In the genomic region with DNA sequence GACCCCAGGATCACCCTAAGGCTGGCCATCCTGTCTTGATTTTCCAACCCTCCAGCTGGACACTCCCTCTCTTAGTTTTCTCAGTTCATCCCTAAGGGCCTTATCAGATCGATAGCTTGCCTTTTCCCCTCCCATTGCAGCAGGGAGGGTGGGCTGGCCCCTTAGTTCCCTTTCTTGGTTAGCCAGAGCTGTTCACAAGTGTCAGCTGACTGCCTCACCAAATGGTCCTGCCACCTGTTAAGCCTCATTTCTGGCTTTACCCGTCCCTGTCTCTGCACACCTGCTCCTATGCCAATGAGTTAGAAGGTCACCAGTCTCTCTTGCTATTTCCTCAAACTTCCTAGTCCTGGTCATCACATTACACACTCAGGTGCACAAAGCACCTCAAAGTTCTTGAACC, we compare ENCODE assay signal across 16 mouse cellular contexts. TPM values are rescaled to one million over a fixed set of nuclear protein-coding genes. Genes with fewer than 3 reads are reported as not detected.
DNase-seq lines count a peak whose midpoint lies in the region; ATAC-seq and TF ChIP-seq lines count a peak whose summit lies in the region.
"Had no signal": no experiment of that assay in that cellular context is flagged by ENCODE, and none has a peak within 500 bp of the region (broad histone marks: within the 10 kb centered on the region; RNA-seq: fewer than 3 reads in every experiment).

No protein-coding gene starts in this region.

- no peak overlapping the region for H3K27ac ChIP-seq in liver, embryonic 16.5 days (ENCODE audit: low read length)
- H3K27ac ChIP-seq in liver, embryonic 11.5 days (ENCODE audit: low read depth, low read length): no peak overlapping the region
- H3K27ac ChIP-seq in forebrain, embryonic 10.5 days: peak overlapping the region; percentile 36; the same call in 1 of the 2 replicates
- peak overlapping the region; percentile 93 for H3K27ac ChIP-seq in hindbrain, embryonic 14.5 days
- no peak overlapping the region for H3K27ac ChIP-seq in neural tube, embryonic 12.5 days
- H3K27ac ChIP-seq in thymus, adult 2 months (ENCODE audit: control insufficient read depth, insufficient read depth, low read length): no peak overlapping the region
- H3K27ac ChIP-seq: limb, embryonic 13.5 days; lung, embryonic 15.5 days had no signal

- no peak for TF ChIP-seq POLR2A in thymus, adult 2 months (IDR thresholded peaks at IDR 0.05; ENCODE audit: control insufficient read depth, extremely low read depth, insufficient read depth, low read length, poor library complexity)
- no peak for TF ChIP-seq POLR2A in lung, adult 2 months (IDR thresholded peaks at IDR 0.05; ENCODE audit: borderline replicate concordance, extremely low read depth, low read depth, low read length)

- no peak for TF ChIP-seq CTCF in thymus, adult 2 months (IDR thresholded peaks at IDR 0.05; ENCODE audit: borderline replicate concordance, control insufficient read depth, extremely low read depth, insufficient read depth, low read length, poor library complexity)
- TF ChIP-seq CTCF in lung, adult 2 months (IDR thresholded peaks at IDR 0.05; ENCODE audit: insufficient read depth, low read length): no peak

- peaks cover 3% of the 10 kb centered on the region; the same call in 1 of the 2 replicates for H3K9me3 ChIP-seq in liver, embryonic 16.5 days (replicated peaks; ENCODE audit: control insufficient read depth, low read length)
- H3K9me3 ChIP-seq in liver, embryonic 11.5 days (ENCODE audit: control insufficient read depth, low read length): peaks cover 15% of the 10 kb centered on the region
- peaks cover 50% of the 10 kb centered on the region for H3K9me3 ChIP-seq in forebrain, embryonic 10.5 days
- peaks cover 42% of the 10 kb centered on the region for H3K9me3 ChIP-seq in hindbrain, embryonic 14.5 days (ENCODE audit: control insufficient read depth, low read length)
- H3K9me3 ChIP-seq in neural tube, embryonic 12.5 days: peaks cover 37% of the 10 kb centered on the region

- WGBS in liver, embryonic 16.5 days (ENCODE audit: insufficient replicate concordance): 26% methylated on average over 2 of the region's 2 CpGs
- WGBS in liver, embryonic 11.5 days: 38% methylated on average over 2 of the region's 2 CpGs
- WGBS in forebrain, embryonic 10.5 days: 55% methylated on average over 2 of the region's 2 CpGs
- WGBS in hindbrain, embryonic 14.5 days: 48% methylated on average over 2 of the region's 2 CpGs
- 41% methylated on average over 2 of the region's 2 CpGs for WGBS in neural tube, embryonic 12.5 days
- WGBS in thymus, adult 2 months: 13% methylated on average over 2 of the region's 2 CpGs
- 51% methylated on average over 2 of the region's 2 CpGs for WGBS in lung, adult 2 months

- H3K27me3 ChIP-seq in liver, embryonic 16.5 days (ENCODE audit: control insufficient read depth, insufficient read depth, low read depth, low read length): peaks cover 23% of the 10 kb centered on the region
- peaks cover 21% of the 10 kb centered on the region for H3K27me3 ChIP-seq in liver, embryonic 11.5 days (replicated peaks; ENCODE audit: control insufficient read depth, insufficient read depth, low read length)
- H3K27me3 ChIP-seq in forebrain, embryonic 10.5 days (ENCODE audit: poor library complexity, severe bottlenecking): no peaks in the 10 kb centered on the region
- no peaks in the 10 kb centered on the region for H3K27me3 ChIP-seq in hindbrain, embryonic 14.5 days (ENCODE audit: control insufficient read depth, insufficient read depth, low read length)
- no peaks in the 10 kb centered on the region for H3K27me3 ChIP-seq in neural tube, embryonic 12.5 days (replicated peaks)
- no peaks in the 10 kb centered on the region; the same call in 1 of the 2 replicates for H3K27me3 ChIP-seq in thymus, adult 2 months (ENCODE audit: control insufficient read depth, insufficient read depth, low read length)
- H3K27me3 ChIP-seq: limb, embryonic 13.5 days; lung, embryonic 15.5 days had no signal

- H3K36me3 ChIP-seq in liver, embryonic 16.5 days (ENCODE audit: control insufficient read depth, insufficient read depth): no peaks in the 10 kb centered on the region
- peaks cover 27% of the 10 kb centered on the region for H3K36me3 ChIP-seq in liver, embryonic 11.5 days (ENCODE audit: control insufficient read depth, insufficient read depth, low read length)
- peaks cover 61% of the 10 kb centered on the region for H3K36me3 ChIP-seq in forebrain, embryonic 10.5 days (replicated peaks)
- H3K36me3 ChIP-seq in hindbrain, embryonic 14.5 days (replicated peaks; ENCODE audit: control insufficient read depth, insufficient read depth): peaks cover 30% of the 10 kb centered on the region
- peaks cover 39% of the 10 kb centered on the region for H3K36me3 ChIP-seq in neural tube, embryonic 12.5 days
- no peaks in the 10 kb centered on the region for H3K36me3 ChIP-seq in thymus, adult 2 months (ENCODE audit: control insufficient read depth, insufficient read depth, low read length)

- peak overlapping the region; percentile 47; the same call in 1 of the 2 replicates for H3K4me2 ChIP-seq in liver, embryonic 16.5 days (ENCODE audit: low read depth, low read length)
- no peak overlapping the region for H3K4me2 ChIP-seq in liver, embryonic 11.5 days
- H3K4me2 ChIP-seq in hindbrain, embryonic 14.5 days (replicated peaks): peak overlapping the region; percentile 74
- 0 out of 2 replicates have a peak overlapping the region, but pooled peaks have one; percentile 69 for H3K4me2 ChIP-seq in neural tube, embryonic 12.5 days (replicated peaks)
- H3K4me2 ChIP-seq: lung, embryonic 15.5 days had no signal

- no peak for DNase-seq in liver, embryonic 11.5 days (ENCODE audit: low spot score)
- DNase-seq in forebrain, embryonic 10.5 days (ENCODE audit: extremely low spot score, low spot score): no peak
- DNase-seq in hindbrain, embryonic 14.5 days (ENCODE audit: low spot score): no peak
- DNase-seq in thymus, adult 2 months: no peak
- DNase-seq in lung, adult 2 months: no peak
- DNase-seq in thymus, postnatal 4 days: no peak
- DNase-seq: adrenal gland, postnatal 10 days; B cell, adult 2 months; embryo, embryonic 11 days; heart, postnatal 10 days; kidney, adult 2 months; spleen, adult 18-20 months had no signal

- no peak overlapping the region for H3K9ac ChIP-seq in liver, embryonic 16.5 days (ENCODE audit: low read depth, low read length)
- no peak overlapping the region for H3K9ac ChIP-seq in liver, embryonic 11.5 days (ENCODE audit: low read depth, low read length)
- H3K9ac ChIP-seq in hindbrain, embryonic 14.5 days: peak overlapping the region; percentile 99; the same call in 1 of the 2 replicates
- H3K9ac ChIP-seq in neural tube, embryonic 12.5 days: no peak overlapping the region
- H3K9ac ChIP-seq: limb, embryonic 13.5 days; lung, embryonic 15.5 days had no signal

- H3K4me3 ChIP-seq in liver, embryonic 16.5 days (ENCODE audit: low read depth, low read length): no peak overlapping the region
- H3K4me3 ChIP-seq in liver, embryonic 11.5 days (ENCODE audit: low read depth, low read length): no peak overlapping the region
- H3K4me3 ChIP-seq in forebrain, embryonic 10.5 days: peak overlapping the region; percentile 69; the same call in 1 of the 2 replicates
- H3K4me3 ChIP-seq in hindbrain, embryonic 14.5 days (replicated peaks; ENCODE audit: low read length): peak overlapping the region; percentile 56; the same call in 1 of the 2 replicates
- H3K4me3 ChIP-seq in neural tube, embryonic 12.5 days: no peak overlapping the region
- H3K4me3 ChIP-seq in thymus, adult 2 months (ENCODE audit: control insufficient read depth, insufficient read depth, low read length): no peak overlapping the region
- H3K4me3 ChIP-seq in lung, adult 2 months (replicated peaks; ENCODE audit: extremely low read depth, low read depth, low read length): no peak overlapping the region
- H3K4me3 ChIP-seq: lung, embryonic 15.5 days had no signal

- ATAC-seq in liver, embryonic 16.5 days (ENCODE audit: low read depth): no peak
- no peak for ATAC-seq in liver, embryonic 11.5 days (replicated peaks; ENCODE audit: low FRiP score)
- no peak for ATAC-seq in hindbrain, embryonic 14.5 days (ENCODE audit: low FRiP score)
- no peak for ATAC-seq in neural tube, embryonic 12.5 days (ENCODE audit: low FRiP score, low read depth)

- H3K4me1 ChIP-seq in liver, embryonic 16.5 days (ENCODE audit: control insufficient read depth, low read depth, low read length): peaks cover 7% of the 10 kb centered on the region
- H3K4me1 ChIP-seq in liver, embryonic 11.5 days (replicated peaks; ENCODE audit: control insufficient read depth, insufficient read depth, low read length): peaks cover 19% of the 10 kb centered on the region
- H3K4me1 ChIP-seq in forebrain, embryonic 10.5 days: peaks cover 85% of the 10 kb centered on the region
- peaks cover 31% of the 10 kb centered on the region for H3K4me1 ChIP-seq in hindbrain, embryonic 14.5 days (replicated peaks; ENCODE audit: control insufficient read depth, insufficient read depth, low read length)
- peaks cover 34% of the 10 kb centered on the region for H3K4me1 ChIP-seq in neural tube, embryonic 12.5 days
- H3K4me1 ChIP-seq in thymus, adult 2 months (replicated peaks; ENCODE audit: control insufficient read depth, insufficient read depth, low read length): peaks cover 13% of the 10 kb centered on the region
- peaks cover 11% of the 10 kb centered on the region; the same call in 1 of the 2 replicates for H3K4me1 ChIP-seq in lung, adult 2 months (ENCODE audit: control insufficient read depth, insufficient read depth, low read length)

RNA-seq across cellular contexts. Expression of a gene that starts 3.2 kb away (rescaled TPM):
- polyA plus RNA-seq in liver, embryonic 16.5 days (2015; fragmentation: Nextera tagmentation; extraction: Ambion mirVana): 12.3 and 14.3 TPM in 2 replicates
- polyA plus RNA-seq in liver, embryonic 11.5 days (2014; fragmentation: Nextera tagmentation; extraction: Ambion mirVana): 143 and 171 TPM in 2 replicates
- 1,904 and 2,173 TPM in 2 replicates for polyA plus RNA-seq in forebrain, embryonic 10.5 days (2016; fragmentation: Nextera tagmentation; extraction: Ambion mirVana)
- polyA plus RNA-seq in hindbrain, embryonic 14.5 days (2014; fragmentation: Nextera tagmentation; extraction: Ambion mirVana): 4,569 and 4,588 TPM in 2 replicates
- 3,228 and 3,444 TPM in 2 replicates for polyA plus RNA-seq in neural tube, embryonic 12.5 days (2016; fragmentation: Nextera tagmentation; extraction: Ambion mirVana)
- 2.5 and 17.0 TPM in 2 replicates for polyA plus RNA-seq in thymus, adult 2 months (2012; rRNA removed)
- polyA plus RNA-seq in lung, adult 2 months (2012; rRNA removed): 25.3 and 56.8 TPM in 2 replicates

RNA-seq across cellular contexts. Expression of a gene that starts 8.0 kb away (rescaled TPM):
- polyA plus RNA-seq in liver, embryonic 16.5 days (2015; fragmentation: Nextera tagmentation; extraction: Ambion mirVana): 8.4 and 8.5 TPM in 2 replicates
- polyA plus RNA-seq in liver, embryonic 11.5 days (2014; fragmentation: Nextera tagmentation; extraction: Ambion mirVana): 25.9 and 26.2 TPM in 2 replicates
- 78.7 and 82.3 TPM in 2 replicates for polyA plus RNA-seq in forebrain, embryonic 10.5 days (2016; fragmentation: Nextera tagmentation; extraction: Ambion mirVana)
- 285 and 323 TPM in 2 replicates for polyA plus RNA-seq in hindbrain, embryonic 14.5 days (2014; fragmentation: Nextera tagmentation; extraction: Ambion mirVana)
- polyA plus RNA-seq in neural tube, embryonic 12.5 days (2016; fragmentation: Nextera tagmentation; extraction: Ambion mirVana): 115 and 120 TPM in 2 replicates
- polyA plus RNA-seq in thymus, adult 2 months (2012; rRNA removed): 28.2 and 35.3 TPM in 2 replicates
- 41.3 and 49.3 TPM in 2 replicates for polyA plus RNA-seq in lung, adult 2 months (2012; rRNA removed)

Comparison
In these comparisons a context has a peak if more than half of its experiments do, and no peak if none do; other contexts are left out.
1. H3K27ac ChIP-seq: peak in forebrain, embryonic 10.5 days (single experiment) and hindbrain, embryonic 14.5 days (single experiment); none in liver, embryonic 16.5 days (single experiment), liver, embryonic 11.5 days (single experiment), neural tube, embryonic 12.5 days (single experiment) and thymus, adult 2 months (single experiment).
2. H3K4me3 ChIP-seq: peak in forebrain, embryonic 10.5 days (single experiment) and hindbrain, embryonic 14.5 days (single experiment); none in liver, embryonic 16.5 days (single experiment), liver, embryonic 11.5 days (single experiment), neural tube, embryonic 12.5 days (single experiment), thymus, adult 2 months (single experiment) and lung, adult 2 months (single experiment).
3. RNA of a gene that starts 3.2 kb away (polyA plus RNA-seq): 4,569 to 4,588 TPM in hindbrain, embryonic 14.5 days, 3,228 to 3,444 TPM in neural tube, embryonic 12.5 days and 1,904 to 2,173 TPM in forebrain, embryonic 10.5 days; 143 to 171 TPM in liver, embryonic 11.5 days, 25.3 to 56.8 TPM in lung, adult 2 months, 2.5 to 17.0 TPM in thymus, adult 2 months and 12.3 to 14.3 TPM in liver, embryonic 16.5 days; every median in the first group is over 10 times any median in the second.